Comparison of ENCODE assay signal across 22 mouse cellular contexts in the genomic region with DNA sequence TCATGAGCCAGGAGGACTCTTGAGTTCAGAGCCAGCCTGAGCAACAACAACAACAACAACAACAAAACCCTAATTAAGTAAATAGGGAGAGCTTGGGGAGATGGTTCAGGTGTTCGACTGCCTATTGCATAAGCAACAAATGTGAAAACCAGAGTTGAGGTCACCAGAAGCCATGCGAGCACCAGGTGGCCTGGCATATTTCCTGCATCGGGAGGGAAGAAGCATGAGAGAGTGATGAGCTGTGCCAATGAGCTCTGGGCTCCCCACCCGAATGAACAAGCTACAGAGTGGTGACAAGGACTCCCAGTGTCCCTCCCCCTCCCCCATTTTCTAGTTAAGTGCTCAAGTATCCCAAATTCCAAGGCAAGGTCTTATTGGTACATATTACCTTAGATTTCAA. TPM values are rescaled to one million over a fixed set of nuclear protein-coding genes. Genes with fewer than 3 reads are reported as not detected.
DNase-seq lines count a peak whose midpoint lies in the region; ATAC-seq and TF ChIP-seq lines count a peak whose summit lies in the region.
"Had no signal": no experiment of that assay in that cellular context is flagged by ENCODE, and none has a peak within 500 bp of the region (broad histone marks: within the 10 kb centered on the region; RNA-seq: fewer than 3 reads in every experiment).

No protein-coding gene starts in this region.

- no peak overlapping the region for H3K4me2 ChIP-seq in neural tube, embryonic 13.5 days
- no peak overlapping the region for H3K4me2 ChIP-seq in neural tube, embryonic 15.5 days

- DNase-seq in cerebellum, adult 9-10 months = peak; percentile 65
- DNase-seq in cerebellum, adult 8-10 months = no peak
- DNase-seq in layer of hippocampus, adult 11-12 months (ENCODE audit: low spot score) = peak; percentile 34
- no peak for DNase-seq in layer of hippocampus, postnatal 25 days (ENCODE audit: extremely low spot score in 1 of 2, low spot score in 1 of 2)
- DNase-seq in frontal cortex, postnatal 10 days (ENCODE audit: low spot score in 2 of 2) = no peak
- DNase-seq: adrenal gland, adult 8-10 months; gastrocnemius, postnatal 36 days; heart, adult 11 months; heart, postnatal 36 days; kidney, adult 11 months had no signal

- 0 out of 2 replicates have a peak overlapping the region, but pooled peaks have one; percentile 96 for H3K4me3 ChIP-seq in neural tube, embryonic 13.5 days
- H3K4me3 ChIP-seq in neural tube, embryonic 15.5 days (replicated peaks) = no peak overlapping the region
- H3K4me3 ChIP-seq in cortical plate, adult 2 months (ENCODE audit: insufficient read depth, low read length) = no peak overlapping the region
- H3K4me3 ChIP-seq: erythroblast, embryonic 14.5 days had no signal

- H3K4me1 ChIP-seq in neural tube, embryonic 13.5 days (replicated peaks) = peaks cover 22% of the 10 kb centered on the region
- peaks cover 32% of the 10 kb centered on the region for H3K4me1 ChIP-seq in neural tube, embryonic 15.5 days
- H3K4me1 ChIP-seq in cortical plate, adult 2 months (ENCODE audit: control insufficient read depth, insufficient read depth, low read length) = peaks cover 11% of the 10 kb centered on the region

- H3K9me3 ChIP-seq in neural tube, embryonic 13.5 days = no peaks in the 10 kb centered on the region
- H3K9me3 ChIP-seq in neural tube, embryonic 15.5 days (replicated peaks) = no peaks in the 10 kb centered on the region
- H3K9me3 ChIP-seq: embryonic facial prominence, embryonic 15.5 days; forebrain, embryonic 10.5 days; heart, embryonic 13.5 days; hindbrain, embryonic 12.5 days had no signal

- 90% methylated on average over 4 of the region's 4 CpGs for WGBS in neural tube, embryonic 13.5 days
- WGBS in neural tube, embryonic 15.5 days = 90% methylated on average over 4 of the region's 4 CpGs

- peaks cover 42% of the 10 kb centered on the region for H3K36me3 ChIP-seq in neural tube, embryonic 13.5 days
- peaks cover 31% of the 10 kb centered on the region for H3K36me3 ChIP-seq in neural tube, embryonic 15.5 days

- no peak overlapping the region for H3K27ac ChIP-seq in neural tube, embryonic 13.5 days (replicated peaks)
- H3K27ac ChIP-seq in neural tube, embryonic 15.5 days (replicated peaks) = no peak overlapping the region
- peak overlapping the region; percentile 72 for H3K27ac ChIP-seq in cortical plate, adult 2 months (ENCODE audit: insufficient read depth, low read length)
- H3K27ac ChIP-seq: embryonic facial prominence, embryonic 15.5 days; forebrain, embryonic 10.5 days; heart, embryonic 13.5 days; hindbrain, embryonic 12.5 days; hindbrain, postnatal 0 days had no signal

- no peak for TF ChIP-seq POLR2A in cortical plate, adult 2 months (IDR thresholded peaks at IDR 0.05; ENCODE audit: extremely low read depth, insufficient read depth, low read length)

- no peaks in the 10 kb centered on the region for H3K27me3 ChIP-seq in neural tube, embryonic 13.5 days
- 0 out of 2 replicates have a peak, but pooled peaks cover 4% of the 10 kb centered on the region for H3K27me3 ChIP-seq in neural tube, embryonic 15.5 days (replicated peaks)
- H3K27me3 ChIP-seq: embryonic facial prominence, embryonic 15.5 days; hindbrain, embryonic 12.5 days had no signal

- TF ChIP-seq CTCF in cortical plate, adult 2 months (IDR thresholded peaks at IDR 0.05; ENCODE audit: extremely low read depth, insufficient read depth, low read length) = no peak

- H3K9ac ChIP-seq in neural tube, embryonic 13.5 days = no peak overlapping the region
- no peak overlapping the region for H3K9ac ChIP-seq in neural tube, embryonic 15.5 days (replicated peaks)
- H3K9ac ChIP-seq: hindbrain, embryonic 12.5 days had no signal

- ATAC-seq in neural tube, embryonic 13.5 days (ENCODE audit: low read depth) = no peak
- ATAC-seq in neural tube, embryonic 15.5 days (ENCODE audit: low FRiP score) = no peak
- ATAC-seq: forebrain, embryonic 14.5 days; hindbrain, postnatal 0 days had no signal

RNA-seq across cellular contexts. Expression of a gene that starts 10.5 kb away (rescaled TPM):
- 100 to 1,000 TPM; 169 to 187 TPM for total RNA-seq in layer of hippocampus, postnatal 25 days (2021)
- polyA plus RNA-seq in neural tube, embryonic 13.5 days (2015; fragmentation: Nextera tagmentation; extraction: Ambion mirVana) = 71.9 and 79.6 TPM in 2 replicates
- 76.6 and 90.0 TPM in 2 replicates for polyA plus RNA-seq in neural tube, embryonic 15.5 days (2015; fragmentation: Nextera tagmentation; extraction: Ambion mirVana)
- polyA plus RNA-seq in cortical plate, adult 2 months (2012; rRNA removed) = 122 and 128 TPM in 2 replicates
- total RNA-seq: gastrocnemius, adult 8-10 months; gastrocnemius, postnatal 36 days; heart, postnatal 36 days had no signal
- polyA plus RNA-seq: erythroblast, embryonic 14.5 days; heart, postnatal 0 days had no signal

RNA-seq across cellular contexts. Expression of a gene that starts 26.1 kb away (rescaled TPM):
- 1 to 10 TPM; 3.8 to 4.2 TPM for total RNA-seq in layer of hippocampus, postnatal 25 days (2021)
- 7.3 and 9.7 TPM in 2 replicates for polyA plus RNA-seq in neural tube, embryonic 13.5 days (2015; fragmentation: Nextera tagmentation; extraction: Ambion mirVana)
- polyA plus RNA-seq in neural tube, embryonic 15.5 days (2015; fragmentation: Nextera tagmentation; extraction: Ambion mirVana) = 6.2 and 7.8 TPM in 2 replicates
- 8.4 and 11.5 TPM in 2 replicates for polyA plus RNA-seq in cortical plate, adult 2 months (2012; rRNA removed)

RNA-seq across cellular contexts. Expression of a gene that starts 28.3 kb away (rescaled TPM):
- 1 to 10 TPM; 3.4 to 3.5 TPM for total RNA-seq in layer of hippocampus, postnatal 25 days (2021)
- polyA plus RNA-seq in neural tube, embryonic 13.5 days (2015; fragmentation: Nextera tagmentation; extraction: Ambion mirVana) = 9.0 and 9.6 TPM in 2 replicates
- polyA plus RNA-seq in neural tube, embryonic 15.5 days (2015; fragmentation: Nextera tagmentation; extraction: Ambion mirVana) = 9.2 and 20.7 TPM in 2 replicates
- polyA plus RNA-seq in cortical plate, adult 2 months (2012; rRNA removed) = 2.6 and 3.9 TPM in 2 replicates

RNA-seq across cellular contexts. Expression of a gene that starts 36.6 kb away (rescaled TPM):
- total RNA-seq in layer of hippocampus, postnatal 25 days (2021) = 10 to 100 TPM; 35.5 to 40.0 TPM
- 15.3 and 16.4 TPM in 2 replicates for polyA plus RNA-seq in neural tube, embryonic 13.5 days (2015; fragmentation: Nextera tagmentation; extraction: Ambion mirVana)
- polyA plus RNA-seq in neural tube, embryonic 15.5 days (2015; fragmentation: Nextera tagmentation; extraction: Ambion mirVana) = 17.9 and 18.9 TPM in 2 replicates
- polyA plus RNA-seq in cortical plate, adult 2 months (2012; rRNA removed) = 36.6 and 38.1 TPM in 2 replicates

RNA-seq across cellular contexts. Expression of a gene that starts 44.5 kb away (rescaled TPM):
- total RNA-seq in layer of hippocampus, postnatal 25 days (2021) = 1 to 10 TPM; 6.1 to 6.5 TPM
- 3.1 and 3.3 TPM in 2 replicates for polyA plus RNA-seq in neural tube, embryonic 13.5 days (2015; fragmentation: Nextera tagmentation; extraction: Ambion mirVana)
- 4.7 and 5.0 TPM in 2 replicates for polyA plus RNA-seq in neural tube, embryonic 15.5 days (2015; fragmentation: Nextera tagmentation; extraction: Ambion mirVana)
- polyA plus RNA-seq in cortical plate, adult 2 months (2012; rRNA removed) = 3.1 and 3.3 TPM in 2 replicates

Comparison
In these comparisons a context has a peak if more than half of its experiments do, and no peak if none do; other contexts are left out.
1. DNase-seq: peak in cerebellum, adult 9-10 months (single experiment) and layer of hippocampus, adult 11-12 months (single experiment); none in cerebellum, adult 8-10 months (single experiment), layer of hippocampus, postnatal 25 days (0 of 2) and frontal cortex, postnatal 10 days (0 of 2).